Mouse (Mus musculus) MEL (cell line): ENCODE measurements at regions not wholly inside any gene's neighbourhood (a gene's known extent, or its start where the extent isn't known, plus 50 kb on each side); places are given as distances from the start of the nearest gene placed in this dataset.

Experiments used
- CTCF ChIP-seq, 3 experiments: IDR thresholded peaks in 2 of 3; conservative IDR thresholded peaks in 1 of 3; 2 replicates each; pipeline ENCODE4 v1.5.1; 2011 to 2012; ENCODE audit warnings: low read length in 3 of 3, low read depth in 2 of 3, mild to moderate bottlenecking in 2 of 3, improper control_type of control experiment in 1 of 3, inconsistent platforms in 1 of 3, mixed read lengths in 1 of 3, moderate library complexity in 1 of 3; ENCODE audit not compliant: control insufficient read depth in 1 of 3, insufficient read depth in 1 of 3, poor library complexity in 1 of 3, severe bottlenecking in 1 of 3
- E2F4 ChIP-seq: IDR thresholded peaks from 2 replicates; pipeline ENCODE4 v1.6.1; 2011; ENCODE audit warnings: low read depth, low read length, improper control_type of control experiment, borderline replicate concordance
- MAFK ChIP-seq: IDR thresholded peaks from 2 replicates; pipeline ENCODE4 v1.6.1; 2011; ENCODE audit warnings: low read depth, mild to moderate bottlenecking, low read length, improper control_type of control experiment, borderline replicate concordance
- MAX ChIP-seq: IDR thresholded peaks from 2 replicates; pipeline ENCODE4 v1.6.1; 2011; ENCODE audit warnings: low read length, improper control_type of control experiment
- MEF2A ChIP-seq: IDR thresholded peaks from 2 replicates; pipeline ENCODE4 v1.6.1; 2014; ENCODE audit warnings: low read depth, mild to moderate bottlenecking, inconsistent platforms, low read length, improper control_type of control experiment; ENCODE audit not compliant: poor library complexity, insufficient replicate concordance, severe bottlenecking; ENCODE audit errors: extremely low read depth
- POLR2A ChIP-seq, 2 experiments: IDR thresholded peaks; 2 replicates each; pipeline ENCODE4 v1.6.1; 2011 to 2012; ENCODE audit warnings: low read length in 2 of 2, mild to moderate bottlenecking in 2 of 2, control low read depth in 1 of 2, improper control_type of control experiment in 1 of 2, low read depth in 1 of 2, moderate library complexity in 1 of 2; ENCODE audit not compliant: control insufficient read depth in 1 of 2, insufficient read depth in 1 of 2, poor library complexity in 1 of 2
- POLR2AphosphoS5 ChIP-seq: IDR thresholded peaks from 2 replicates; pipeline ENCODE4 v1.6.1; 2012; ENCODE audit warnings: low read depth, borderline replicate concordance, mild to moderate bottlenecking, inconsistent platforms, low read length, moderate library complexity, mixed read lengths
- RAD21 ChIP-seq: IDR thresholded peaks from 2 replicates; pipeline ENCODE4 v1.6.1; 2011; ENCODE audit warnings: mild to moderate bottlenecking, low read depth, low read length, improper control_type of control experiment
- TCF12 ChIP-seq: IDR thresholded peaks from 2 replicates; pipeline ENCODE4 v1.6.1; 2014; ENCODE audit warnings: low read depth, mild to moderate bottlenecking, inconsistent platforms, low read length, improper control_type of control experiment, moderate library complexity
- ZC3H11A ChIP-seq: IDR thresholded peaks from 2 replicates; pipeline ENCODE4 v1.6.1; 2012; ENCODE audit warnings: low read depth, mild to moderate bottlenecking, inconsistent platforms, low read length, improper control_type of control experiment

GRCm38 (mm10) chr6:51076861-51077768 is 355.4 kb upstream of the Nfe2l3 start:
- TF ChIP-seq POLR2A (IDR thresholded peaks at IDR 0.05; ENCODE audit: control insufficient read depth in 1 of 2, insufficient read depth in 1 of 2, low read depth in 1 of 2, low read length in 2 of 2, poor library complexity in 1 of 2) (no peak), CTCF (IDR thresholded peaks at IDR 0.05 in 2 of 3, conservative IDR thresholded peaks at IDR 0.05 in 1 of 3; ENCODE audit: control insufficient read depth in 1 of 3, insufficient read depth in 1 of 3, low read depth in 2 of 3, low read length in 3 of 3, poor library complexity in 1 of 3, severe bottlenecking in 1 of 3) (no peak), MEF2A (no peak), E2F4 (no peak), POLR2AphosphoS5 (no peak), TCF12 (no peak), RAD21 (no peak), MAX (no peak), MAFK (no peak), ZC3H11A (no peak)
